Mouse (Mus musculus): ENCODE measurements around the gene Macf1.

The Macf1 gene

DNA sequence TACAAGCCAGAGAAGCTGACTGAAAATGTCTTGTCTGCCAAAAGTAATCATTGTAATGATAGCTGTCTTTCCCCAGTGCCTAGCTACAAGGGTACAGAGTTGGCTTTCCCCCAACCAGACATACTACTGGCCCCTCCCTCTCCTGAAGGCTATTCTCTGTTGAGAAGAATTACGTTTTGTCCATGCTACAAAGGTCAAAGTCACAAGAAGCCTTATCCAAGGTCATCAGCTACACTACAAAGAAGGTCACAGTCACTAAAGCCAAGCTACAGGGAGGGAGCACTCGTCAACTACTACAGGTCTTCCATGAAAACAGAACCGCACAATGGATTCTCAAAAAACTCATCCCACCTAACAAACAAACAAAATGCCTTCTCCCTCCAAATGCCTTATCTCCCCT lies 49.7 kb downstream of the Macf1 start:
- DNase-seq (ENCODE audit: low read depth) = no peak

DNA sequence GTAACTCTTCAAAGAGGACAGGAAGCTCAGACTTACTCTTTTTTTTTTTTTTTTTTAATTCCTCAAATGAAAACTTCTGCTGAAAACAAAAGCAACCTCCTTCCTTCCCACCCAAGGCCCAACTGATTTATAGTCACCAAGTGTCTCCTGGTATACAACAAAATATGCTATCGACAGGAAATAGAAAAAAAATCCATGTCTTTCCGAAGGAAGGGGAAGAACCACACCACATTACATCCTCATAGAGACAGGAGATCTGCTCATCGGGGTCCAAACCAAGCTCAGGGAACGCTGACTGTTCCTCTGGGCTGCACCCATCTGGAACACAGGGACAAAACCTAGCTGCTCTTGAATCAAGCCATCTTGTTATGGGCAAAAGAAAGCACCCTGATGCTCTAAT lies 50.3 kb downstream of the Macf1 start:
- no peak for DNase-seq (ENCODE audit: low read depth)

DNA sequence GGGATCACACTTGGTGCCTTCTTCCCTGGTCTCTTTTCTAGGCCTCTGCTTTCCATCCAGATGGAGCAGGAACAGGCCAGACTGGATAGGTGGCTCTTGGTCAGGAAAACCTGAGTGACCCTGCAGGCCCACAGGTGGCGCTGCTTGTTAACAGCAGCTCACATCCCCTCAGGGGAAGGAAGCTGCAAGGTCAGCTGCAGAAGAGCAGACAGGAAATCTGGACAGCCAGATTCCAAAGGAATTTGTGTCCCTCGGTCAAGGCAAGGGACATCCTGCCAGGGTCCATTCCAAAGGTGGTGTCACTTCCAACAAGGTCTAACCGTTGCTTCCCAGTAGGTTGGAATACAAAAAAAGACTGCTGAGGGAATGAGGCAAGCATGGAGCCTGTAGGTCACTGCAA lies 50.8 kb downstream of the Macf1 start:
- DNase-seq (ENCODE audit: low read depth) = peak; percentile 74

DNA sequence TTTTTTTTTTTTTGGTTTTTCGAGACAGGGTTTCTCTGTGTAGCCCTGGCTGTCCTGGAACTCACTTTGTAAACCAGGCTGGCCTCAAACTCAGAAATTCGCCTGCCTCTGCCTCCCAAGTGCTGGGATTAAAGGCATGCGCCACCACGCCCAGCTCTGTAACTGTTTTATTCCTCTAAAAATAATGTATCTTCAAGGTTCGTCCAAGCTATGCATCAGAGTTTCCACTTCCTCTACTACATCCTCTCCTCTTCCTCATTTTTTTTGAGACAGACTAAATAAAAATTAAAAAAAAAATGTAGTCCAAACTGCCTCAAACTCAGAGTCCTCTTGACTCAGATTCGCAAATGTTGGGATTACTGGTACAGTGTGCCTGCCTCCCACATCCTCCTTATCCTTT lies 52.0 kb downstream of the Macf1 start:
- peak; percentile 67 for DNase-seq (ENCODE audit: low read depth)

DNA sequence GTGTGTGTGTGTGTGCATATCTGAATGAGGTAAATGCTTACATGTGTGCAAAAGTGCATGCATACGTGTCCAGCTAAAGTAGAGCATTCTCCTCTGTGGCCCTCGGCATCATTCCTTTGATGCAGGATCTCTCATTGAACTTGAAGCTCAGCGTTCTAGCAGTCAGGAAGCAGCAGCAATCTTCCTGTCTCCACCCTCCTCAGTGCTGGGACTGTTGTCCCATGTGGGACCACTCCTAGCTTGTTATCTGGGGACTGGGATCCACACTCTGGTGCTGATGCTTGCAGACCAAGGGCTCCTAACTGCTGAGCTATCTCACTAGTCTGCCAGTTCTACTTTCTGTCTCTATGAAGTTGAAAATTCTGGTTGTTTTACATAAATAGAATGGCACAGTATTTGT lies 52.5 kb downstream of the Macf1 start:
- no peak for DNase-seq (ENCODE audit: low read depth)

DNA sequence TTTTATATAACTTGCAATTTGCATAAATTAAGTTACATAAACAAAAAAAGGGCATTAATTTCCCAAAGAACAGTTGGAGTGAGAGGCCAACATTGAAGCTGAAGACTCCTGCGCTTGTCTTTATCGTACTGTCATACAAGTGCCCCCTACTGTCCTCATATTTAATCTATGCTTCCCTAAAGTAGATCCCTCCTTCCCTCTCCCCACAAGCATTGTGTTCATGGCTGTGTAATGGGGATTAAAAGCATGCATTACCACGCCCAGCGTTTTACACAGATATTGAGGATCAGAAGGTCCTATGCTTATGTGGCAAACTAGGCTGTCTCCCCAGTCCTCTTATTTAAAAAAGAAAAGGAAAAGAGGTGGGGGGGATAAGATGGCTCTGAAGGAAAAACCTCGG lies 56.5 kb downstream of the Macf1 start:
- DNase-seq (ENCODE audit: low read depth) = no peak

DNA sequence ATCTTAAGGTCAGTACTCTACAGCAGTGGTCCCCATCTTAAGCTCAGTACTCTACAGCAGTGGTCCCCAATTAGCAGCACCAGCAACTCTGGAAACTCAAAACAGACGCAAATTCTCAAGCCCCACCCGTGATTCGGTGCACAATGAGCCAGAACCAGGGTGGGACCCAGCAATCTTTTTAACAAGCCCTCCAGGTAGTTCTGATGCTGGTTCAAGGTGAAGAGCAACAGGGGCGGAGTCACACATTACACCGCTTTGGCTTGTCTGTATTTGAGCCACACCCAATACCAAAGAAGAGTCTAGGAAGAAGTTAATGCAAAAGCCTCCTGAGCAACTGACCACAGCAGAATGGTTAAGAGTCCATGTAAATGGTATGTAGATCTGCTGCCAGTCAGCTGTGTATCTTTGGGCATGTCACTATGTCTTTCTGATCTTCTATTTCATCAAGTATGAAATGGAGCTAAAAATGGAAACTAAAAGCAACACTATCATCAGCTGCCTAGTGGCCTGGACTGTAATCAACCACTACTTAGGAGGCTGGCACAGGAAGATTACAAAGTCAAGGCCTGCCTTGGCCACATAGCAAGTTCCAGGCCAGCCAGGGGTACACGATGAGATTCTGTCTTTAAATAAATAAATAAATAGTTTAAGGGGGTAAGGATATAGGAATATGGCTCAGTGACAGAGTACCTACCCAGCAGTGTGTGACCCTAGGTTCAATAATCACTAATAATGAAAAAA lies 58.7 kb downstream of the Macf1 start:
- DNase-seq (ENCODE audit: low read depth) = no peak

DNA sequence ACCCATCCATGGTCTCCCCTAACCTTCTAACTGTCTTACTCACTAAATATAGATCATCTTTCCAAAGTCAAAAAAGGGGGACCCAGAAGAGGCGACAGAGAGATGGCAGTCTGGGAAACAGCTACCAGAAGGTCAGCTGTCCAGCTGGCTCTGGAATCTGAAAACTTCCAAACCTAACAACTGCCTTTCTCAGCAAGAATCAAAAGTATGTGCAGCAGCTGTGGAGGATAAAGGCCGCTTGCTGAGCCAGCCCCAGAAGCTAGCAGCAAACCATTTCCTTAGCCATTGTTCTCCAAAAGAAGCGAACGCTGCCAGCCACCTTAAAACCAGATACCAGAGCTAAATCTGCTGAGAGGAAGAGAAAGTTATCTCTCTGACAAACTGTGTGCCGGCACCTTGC lies 59.7 kb downstream of the Macf1 start:
- no peak for DNase-seq (ENCODE audit: low read depth)

DNA sequence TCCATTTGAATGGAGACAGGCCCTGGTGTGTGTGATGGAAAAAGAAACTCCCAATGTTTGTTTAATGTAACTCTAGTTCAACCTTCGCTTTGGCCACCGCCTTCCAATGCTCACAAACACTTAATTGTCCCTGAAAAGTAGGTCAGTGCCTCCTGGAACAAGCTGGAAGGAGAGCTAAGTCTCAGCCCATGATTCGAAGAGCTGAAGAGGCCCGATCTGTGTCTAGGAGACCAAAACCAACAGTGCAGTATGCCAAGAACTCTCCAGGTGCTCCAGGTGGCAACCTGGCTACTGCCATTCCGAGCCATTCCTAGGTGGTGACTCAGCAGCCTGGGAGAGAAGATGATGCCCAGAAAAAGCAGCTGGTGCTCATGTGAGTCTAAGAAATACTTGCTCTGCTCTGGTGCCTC lies 60.4 kb downstream of the Macf1 start:
- DNase-seq (ENCODE audit: low read depth) = no peak

DNA sequence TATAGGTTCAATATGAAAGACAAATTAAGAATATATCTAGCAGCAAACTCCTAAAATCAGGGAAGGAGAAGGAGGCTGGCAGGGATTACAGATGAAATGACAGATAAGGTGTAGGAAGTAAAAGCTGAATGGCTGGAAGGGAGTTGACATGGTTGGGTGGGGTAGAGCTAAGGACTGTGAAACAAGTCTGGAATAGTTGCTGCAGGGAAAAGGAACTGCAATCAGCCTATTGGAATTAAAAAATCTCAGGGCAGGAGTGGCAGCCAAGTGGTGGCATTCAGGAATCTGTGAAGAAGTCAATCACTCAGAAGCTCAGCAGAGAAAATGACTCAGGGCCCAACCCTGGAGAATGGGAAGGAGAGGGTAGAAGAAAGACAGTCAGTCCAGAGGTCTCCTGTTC lies 62.4 kb downstream of the Macf1 start:
- DNase-seq (ENCODE audit: low read depth) = no peak

DNA sequence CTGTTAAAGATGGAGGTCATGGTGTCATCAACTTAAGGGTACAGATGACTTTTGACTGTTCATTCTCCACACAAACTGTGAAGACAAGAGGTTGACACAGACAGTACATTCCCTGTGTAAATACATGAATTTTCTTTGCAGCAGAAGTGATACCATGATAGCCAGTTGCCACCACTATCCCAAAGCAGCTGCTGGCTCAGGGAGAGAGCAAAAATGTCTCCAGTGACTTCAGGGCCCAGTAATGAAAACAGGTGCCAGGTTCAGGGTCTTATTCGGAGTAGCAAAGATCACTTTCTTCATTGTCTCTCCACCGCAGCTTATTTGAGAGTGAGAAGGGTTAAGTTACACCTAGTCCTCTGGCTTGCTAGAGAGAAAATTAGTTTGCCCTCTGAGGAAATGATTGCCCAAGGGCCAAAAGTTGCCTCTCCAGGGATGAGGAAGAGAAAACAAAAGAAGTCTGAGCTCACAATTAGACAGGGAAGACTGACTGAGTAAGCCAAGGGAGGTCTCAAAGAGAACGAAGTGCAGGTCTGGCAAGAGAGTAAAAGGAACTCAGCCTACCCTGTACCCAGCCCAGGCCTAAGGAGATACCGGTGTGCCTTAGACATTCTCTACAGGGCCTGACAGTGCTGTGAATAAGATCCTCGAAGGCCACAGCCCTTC lies 66.3 kb downstream of the Macf1 start:
- no peak for DNase-seq (ENCODE audit: low read depth)

DNA sequence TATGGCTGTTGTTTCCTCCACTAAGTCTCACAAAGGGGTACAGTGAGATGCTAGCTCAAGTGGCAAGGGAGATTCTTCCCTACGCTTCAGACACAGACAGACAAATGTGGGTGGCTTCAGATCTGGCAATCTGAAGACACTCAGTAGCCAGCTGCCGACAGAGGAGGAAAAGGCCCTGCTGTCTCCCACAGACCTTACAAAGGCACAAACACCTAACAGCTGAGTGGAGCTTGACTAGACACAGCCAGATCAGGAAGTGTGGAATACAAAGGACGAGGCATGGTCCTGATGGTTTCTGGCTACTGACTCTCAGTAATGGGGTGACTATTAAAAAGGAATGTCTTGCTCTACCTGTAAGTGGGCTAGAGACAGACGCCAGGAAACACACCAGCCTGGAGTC lies 67.2 kb downstream of the Macf1 start:
- no peak for DNase-seq (ENCODE audit: low read depth)

DNA sequence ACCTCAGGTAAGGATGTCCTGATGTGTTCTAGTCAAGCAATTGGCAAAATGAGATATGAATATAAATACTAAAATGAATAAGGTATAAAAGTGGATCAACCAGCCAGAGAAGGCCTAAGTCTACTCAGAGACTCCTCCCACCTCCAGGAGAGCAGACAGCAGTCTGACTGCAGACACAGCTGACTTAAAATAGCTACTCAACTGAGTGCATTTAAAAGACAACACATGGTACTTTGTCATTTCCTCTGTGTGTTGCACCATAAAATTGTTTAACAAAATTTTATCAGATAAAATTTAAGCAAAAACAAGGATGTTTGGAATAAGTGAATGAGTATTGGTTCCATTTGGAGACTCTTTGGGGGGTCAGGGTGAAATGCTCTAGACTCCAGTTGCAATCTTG lies 67.7 kb downstream of the Macf1 start:
- DNase-seq (ENCODE audit: low read depth) = peak; percentile 33

DNA sequence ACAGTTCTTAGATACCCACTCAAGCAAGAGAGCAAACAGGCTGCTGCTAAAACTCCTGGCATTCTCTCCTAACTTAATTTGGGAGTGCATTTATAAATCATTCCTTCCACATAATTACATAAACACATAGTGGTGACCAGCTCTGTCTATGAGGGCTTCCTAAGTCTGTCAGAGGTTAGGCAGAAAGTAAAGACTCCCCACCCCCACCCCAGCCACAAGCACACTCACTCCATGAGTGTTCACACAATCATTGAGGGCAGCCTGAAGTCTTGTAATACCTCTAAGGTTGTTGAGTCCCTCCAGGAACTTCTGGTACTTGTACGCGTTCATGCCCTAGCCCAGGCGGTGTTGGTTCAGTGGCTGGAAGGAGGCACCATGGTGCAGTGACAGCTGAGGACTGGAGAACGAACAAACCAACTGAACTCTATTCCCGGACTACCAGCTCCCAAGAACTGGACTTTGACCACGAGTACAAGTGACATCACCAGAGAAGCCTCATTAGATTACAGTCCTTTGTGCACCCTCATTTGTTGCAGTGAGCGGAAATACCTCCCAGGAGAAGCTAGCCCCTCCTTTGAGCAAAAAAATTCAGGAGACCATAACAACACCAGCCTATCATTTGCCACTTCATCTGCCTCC lies 70.7 kb downstream of the Macf1 start:
- no peak for DNase-seq (ENCODE audit: low read depth)

DNA sequence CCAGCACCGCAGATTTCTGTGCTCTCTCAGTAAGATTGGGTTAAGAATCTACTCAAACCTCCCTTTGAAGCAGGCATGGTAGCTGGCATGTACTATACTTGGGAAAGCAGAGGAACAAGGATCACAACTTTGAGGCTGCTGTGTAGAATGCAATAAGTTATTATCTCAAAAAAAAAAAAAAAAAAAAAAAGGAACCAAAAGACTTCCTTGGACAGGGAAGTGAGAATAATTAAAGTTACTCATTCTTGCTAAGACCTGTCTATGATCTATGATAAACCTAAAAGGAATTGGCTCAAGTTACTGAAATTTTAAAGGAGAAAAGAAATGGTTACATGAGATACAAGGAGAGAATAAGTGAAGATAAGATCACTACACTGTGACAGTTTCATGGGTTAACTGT lies 72.2 kb downstream of the Macf1 start:
- no peak for DNase-seq (ENCODE audit: low read depth)

DNA sequence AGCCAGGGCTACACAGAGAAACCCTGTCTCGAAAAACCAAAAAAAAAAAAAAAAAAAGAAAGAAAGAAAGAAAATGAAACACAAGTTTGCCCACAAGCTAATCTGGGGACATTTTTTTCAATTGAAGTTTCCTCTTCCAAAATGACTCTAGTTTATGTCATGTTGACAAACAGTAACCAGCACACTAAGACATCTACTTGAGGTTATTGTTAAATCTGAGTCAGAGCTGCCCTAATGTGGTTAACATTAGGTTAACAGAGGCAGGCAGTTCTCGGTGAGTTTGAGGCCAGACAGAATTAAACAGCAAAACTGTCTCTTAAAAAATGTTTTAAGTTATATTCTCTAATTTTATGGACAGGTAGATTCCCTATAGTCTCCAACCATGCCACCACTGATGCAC lies 72.9 kb downstream of the Macf1 start:
- DNase-seq (ENCODE audit: low read depth) = peak; percentile 18

DNA sequence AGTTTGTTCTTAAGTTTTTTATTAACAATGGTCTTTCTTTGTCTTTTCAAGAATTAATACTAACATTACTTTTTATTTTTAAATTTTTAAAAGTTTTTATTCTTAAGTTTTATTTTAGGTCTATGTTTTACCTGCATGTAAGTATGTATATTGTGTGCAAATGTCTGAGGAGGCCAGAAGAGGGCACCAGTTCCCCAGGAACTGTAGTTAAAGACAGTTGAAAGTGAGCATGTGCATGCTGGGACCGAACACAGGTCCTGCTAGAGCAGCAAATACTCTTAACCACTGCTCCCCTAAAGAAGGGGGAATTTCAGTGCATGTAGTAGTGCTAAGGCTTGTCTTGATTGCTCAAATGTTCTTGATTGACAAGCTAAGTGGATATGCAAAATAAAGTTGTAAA lies 77.0 kb downstream of the Macf1 start:
- DNase-seq (ENCODE audit: low read depth) = peak; percentile 59

DNA sequence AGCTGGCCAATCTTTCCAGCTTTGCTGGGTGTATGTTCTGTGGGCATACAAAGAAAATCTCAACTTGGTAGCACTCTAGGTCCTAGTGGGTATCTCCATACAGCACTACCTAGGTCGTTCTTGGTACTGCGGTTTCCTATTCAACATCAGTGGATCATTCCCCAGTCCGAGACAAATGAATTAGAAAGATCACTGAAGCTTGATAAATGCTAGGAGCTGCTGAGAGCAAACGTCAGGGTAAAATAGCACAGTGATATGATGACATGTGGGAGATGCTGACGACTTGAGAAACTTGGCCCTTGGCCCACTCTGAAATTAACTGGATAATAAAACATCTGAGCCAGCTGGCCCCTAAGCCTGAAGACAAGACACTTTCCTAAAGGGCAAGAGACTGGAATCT lies 78.2 kb downstream of the Macf1 start:
- DNase-seq (ENCODE audit: low read depth) = no peak

DNA sequence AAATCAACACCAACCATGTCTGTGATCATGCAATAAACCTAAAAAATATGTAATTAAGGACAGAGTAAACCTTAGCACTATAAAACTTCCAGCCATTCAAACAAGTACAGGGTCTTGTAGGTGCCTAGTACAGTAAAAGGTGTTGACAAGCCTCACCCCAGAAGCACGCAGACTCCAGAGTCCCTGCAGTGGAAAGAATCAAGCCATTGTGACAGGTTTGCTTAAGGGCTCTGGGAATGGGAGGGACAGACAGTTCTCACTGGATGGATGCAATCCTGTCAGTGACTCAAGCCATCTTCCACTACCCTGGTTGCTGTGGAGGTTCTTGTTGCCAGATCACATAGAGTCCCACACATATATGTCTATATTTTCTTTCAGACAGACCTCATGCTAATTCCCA lies 78.9 kb downstream of the Macf1 start:
- no peak for DNase-seq (ENCODE audit: low read depth)

DNA sequence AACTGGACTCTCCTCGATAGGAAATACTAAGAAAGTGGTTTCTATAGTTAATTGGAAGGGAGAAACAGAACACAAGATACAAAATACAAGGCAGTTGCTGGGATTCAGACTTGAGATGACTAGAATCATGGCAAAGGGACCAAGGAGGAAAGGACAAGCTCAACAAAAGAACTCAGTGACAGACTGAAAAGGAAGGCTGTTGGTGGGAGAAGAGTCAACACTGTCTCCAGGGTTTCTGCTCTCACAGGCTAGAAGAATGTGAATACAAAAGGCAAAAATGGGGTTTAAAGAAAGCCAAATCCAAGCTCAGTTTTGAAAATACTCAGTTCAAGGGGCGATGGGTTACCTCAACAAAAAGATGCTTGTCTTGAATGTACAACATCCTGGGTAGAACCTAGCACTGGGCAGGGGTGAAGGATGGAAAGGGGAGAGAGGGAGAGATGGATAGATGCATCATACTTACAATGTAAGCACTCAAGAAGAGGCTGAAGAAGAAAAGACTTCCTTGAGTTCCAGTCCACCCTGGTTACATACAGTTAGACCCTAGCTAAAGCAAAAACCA lies 81.4 kb downstream of the Macf1 start:
- no peak for DNase-seq (ENCODE audit: low read depth)

DNA sequence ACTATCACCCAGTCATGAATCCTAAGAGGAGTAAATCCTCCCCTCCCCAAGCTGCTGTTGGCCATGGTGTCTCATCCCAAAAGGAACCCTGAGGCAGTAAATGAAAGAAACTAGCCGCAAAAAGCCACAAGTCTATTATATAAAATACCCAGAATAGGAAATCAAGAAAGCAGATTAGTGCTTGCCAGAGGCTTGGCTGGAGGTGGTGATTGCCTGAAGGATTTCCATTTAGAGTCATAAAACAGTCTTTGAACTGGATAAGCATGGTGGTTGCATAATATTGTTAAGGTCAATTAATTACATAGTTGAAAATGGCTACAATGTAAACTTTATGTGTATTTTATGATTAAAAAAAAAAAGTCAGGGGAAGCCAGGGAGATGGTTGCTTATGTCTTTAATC lies 83.1 kb downstream of the Macf1 start:
- DNase-seq (ENCODE audit: low read depth) = no peak

DNA sequence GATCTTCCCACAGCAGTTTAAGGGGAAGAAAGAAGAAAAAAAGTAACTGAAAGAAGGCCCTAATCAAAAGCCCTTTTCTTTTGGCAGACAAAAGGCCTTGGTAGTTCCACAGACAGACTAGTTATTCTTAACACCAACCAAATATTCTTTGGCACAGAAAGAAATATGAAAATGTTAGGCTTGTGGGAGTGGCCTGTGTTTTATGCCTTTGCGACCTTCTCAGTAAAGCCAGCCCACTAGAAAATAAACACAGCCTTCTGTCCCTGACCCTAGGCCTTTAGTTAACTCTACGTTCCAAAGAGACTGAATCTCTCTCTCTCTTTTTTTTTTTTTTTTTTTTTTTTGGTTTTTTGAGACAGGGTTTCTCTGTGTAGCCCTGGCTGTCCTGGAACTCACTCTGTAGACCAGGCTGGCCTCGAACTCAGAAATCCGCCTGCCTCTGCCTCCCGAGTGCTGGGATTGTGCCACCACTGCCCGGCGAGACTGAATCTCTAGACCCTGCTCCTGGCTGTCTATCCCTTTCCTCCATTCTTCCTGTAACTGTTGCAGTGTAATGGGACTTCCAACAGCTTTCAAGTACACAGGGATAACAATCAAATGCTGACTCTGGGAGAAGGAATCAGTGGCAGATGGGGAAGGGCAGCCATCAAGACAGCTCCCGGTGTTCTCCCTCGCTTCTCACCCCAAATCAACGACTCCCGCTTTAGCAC lies 85.5 kb downstream of the Macf1 start:
- no peak for DNase-seq (ENCODE audit: low read depth)

DNA sequence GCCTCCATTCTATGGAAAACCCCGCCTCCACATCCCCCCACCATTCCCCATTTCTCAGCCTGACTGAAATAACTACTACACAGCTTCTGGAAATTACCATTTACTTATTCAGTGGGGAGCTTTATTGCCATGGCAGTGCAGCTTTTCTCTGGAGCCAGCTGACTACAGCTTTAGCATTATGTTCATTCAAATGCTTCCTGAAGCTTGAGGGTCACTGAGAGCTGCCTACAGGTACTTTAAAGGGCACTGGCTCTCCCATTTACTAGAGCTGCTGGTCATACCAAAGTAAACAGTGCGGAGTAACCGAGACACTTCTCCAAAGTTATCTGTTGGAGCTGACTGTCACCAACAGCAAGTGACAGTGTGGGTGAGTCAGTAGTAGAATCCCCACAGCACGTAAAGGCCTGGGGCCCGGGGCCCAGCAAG lies 89.8 kb downstream of the Macf1 start:
- DNase-seq (ENCODE audit: low read depth) = no peak
